Mouse (Mus musculus) midbrain, embryonic 14.5 days (tissue): ENCODE measurements around the gene Cryab. TPM values are rescaled to one million over a fixed set of nuclear protein-coding genes. Genes with fewer than 3 reads are reported as not detected.

Experiments
- ATAC-seq: fragments of 200-750 bp; cut with Nextera tagmentation; 2 replicates; pipeline ENCODE4 v1.8.0; 2017; ENCODE audit warnings: moderate number of reproducible peaks, moderate library complexity; ENCODE audit not compliant: low FRiP score, low TSS enrichment
- DNase-seq: peaks from one replicate; pipeline ENCODE4 v3.0.0-alpha.2; 2015
- H3K27ac ChIP-seq: fragments of 300-500 bp; sonication (generic); replicated peaks from 2 replicates; pipeline ENCODE4 v1.5.1; 2014; ENCODE audit warnings: mild to moderate bottlenecking, low read depth, low read length, moderate library complexity
- H3K27me3 ChIP-seq: fragments of 300-500 bp; sonication (generic); 2 replicates; pipeline ENCODE4 v1.6.1; 2014; ENCODE audit warnings: low read length, control low read depth, mixed read lengths; ENCODE audit not compliant: control insufficient read depth, insufficient read depth
- H3K36me3 ChIP-seq: fragments of 300-500 bp; sonication (generic); 2 replicates; pipeline ENCODE4 v1.6.1; 2014; ENCODE audit warnings: low read length, control low read depth; ENCODE audit not compliant: control insufficient read depth, insufficient read depth
- H3K4me1 ChIP-seq: fragments of 300-500 bp; sonication (generic); 2 replicates; pipeline ENCODE4 v1.6.1; 2014; ENCODE audit warnings: mild to moderate bottlenecking, antibody characterized with exemption, low read length, control low read depth; ENCODE audit not compliant: control insufficient read depth, insufficient read depth
- H3K4me2 ChIP-seq: fragments of 300-500 bp; sonication (generic); 2 replicates; pipeline ENCODE4 v1.6.1; 2014; ENCODE audit warnings: mild to moderate bottlenecking, low read length, moderate library complexity
- H3K4me3 ChIP-seq: fragments of 300-500 bp; sonication (generic); replicated peaks from 2 replicates; pipeline ENCODE4 v1.5.1; 2014; ENCODE audit warnings: low read depth, low read length
- H3K9ac ChIP-seq: fragments of 300-500 bp; sonication (generic); replicated peaks from 2 replicates; pipeline ENCODE4 v1.6.1; 2014; ENCODE audit warnings: mild to moderate bottlenecking, low read length, moderate library complexity
- H3K9me3 ChIP-seq: fragments of 300-500 bp; sonication (generic); 2 replicates; pipeline ENCODE4 v1.6.1; 2016; ENCODE audit warnings: low read length, control low read depth, mixed read lengths; ENCODE audit not compliant: control insufficient read depth
- WGBS: fragments of 180-500 bp; shearing (Covaris S2); extraction: QIAGEN DNeasy Blood & Tissue Kit; methylation state at CpG from one replicate; pipeline ENCODE4 v1.1.7; 2014; 5-methylcytosine and 5-hydroxymethylcytosine counted together
- polyA plus RNA-seq: library from polyadenylated mRNA; unstranded; fragments of >200 nt; fragmentation: Nextera tagmentation; extraction: Ambion mirVana; gene quantifications from 2 replicates; pipeline ENCODE4 v1.2.1, GENCODE M21; 2014

The Cryab gene
- polyA plus RNA-seq, 1 experiment from 2014 or later = 3.7 TPM

DNA sequence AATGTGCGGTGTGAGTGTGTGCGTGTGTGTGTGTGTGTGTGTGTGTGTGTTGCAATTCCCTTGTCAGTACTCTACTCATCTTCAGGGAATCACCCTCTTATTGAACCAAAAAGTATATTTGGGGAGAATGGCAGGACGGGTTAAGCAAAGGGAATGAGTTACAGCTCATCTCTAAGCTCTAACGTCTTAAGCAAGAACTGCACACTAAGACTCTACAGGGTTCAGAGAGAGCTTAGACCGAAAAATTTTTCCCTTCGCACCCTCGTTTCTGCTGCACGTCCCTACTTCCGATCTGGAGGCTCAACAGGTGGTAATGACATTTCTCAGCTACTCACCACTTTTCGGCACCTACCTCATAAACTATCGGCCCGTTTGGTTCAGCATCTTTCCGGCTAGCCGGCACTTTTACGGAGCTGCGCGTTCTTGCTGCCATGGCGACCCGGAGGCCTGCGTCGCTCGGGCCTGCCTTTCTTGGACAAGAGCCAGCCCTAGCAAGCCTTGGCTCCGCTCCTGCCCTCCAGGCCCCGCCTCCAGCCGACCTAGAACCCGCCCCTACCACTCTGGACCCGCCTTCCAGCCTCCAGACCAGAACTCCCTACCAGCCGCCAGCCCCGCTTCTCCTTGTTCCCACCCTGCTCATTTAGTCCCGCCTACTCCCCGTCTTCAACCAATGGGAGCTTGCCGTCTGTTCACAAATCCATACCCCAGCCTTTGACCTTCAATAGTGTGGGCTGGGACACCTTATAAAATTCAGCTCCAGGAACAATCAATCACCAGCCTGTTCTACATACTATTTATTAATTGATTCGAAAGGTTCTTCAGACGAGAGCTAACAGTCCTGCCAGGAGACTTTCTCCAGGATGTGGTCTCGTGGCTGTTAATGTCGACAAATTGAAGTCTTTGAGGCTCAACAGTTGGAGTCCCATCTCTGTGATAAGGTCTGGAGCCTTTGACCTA lies 11.9 kb upstream of the Cryab start, which contains the start of gene Dixdc1:
Dixdc1 (minus strand) TSS at position 604 of the 957 bp plus-strand sequence.
- H3K36me3 ChIP-seq = no peaks in the 10 kb centered on the region
- H3K4me2 ChIP-seq = peak within 1 kb of the TSS; percentile 50
- H3K9me3 ChIP-seq = no peaks in the 10 kb centered on the region
- no peak within 1 kb of the TSS for H3K27ac ChIP-seq
- H3K4me3 ChIP-seq = peak within 1 kb of the TSS; percentile 28
- no peak within 1 kb of the TSS for H3K9ac ChIP-seq
- H3K4me1 ChIP-seq = 0 out of 2 replicates have a peak, but pooled peaks cover 4% of the 10 kb centered on the region
- 13% methylated on average over 36 of the region's 36 CpGs for WGBS
- ATAC-seq (peak; percentile 93), DNase-seq (peak; percentile 90)
- H3K27me3 ChIP-seq = no peaks in the 10 kb centered on the region

DNA sequence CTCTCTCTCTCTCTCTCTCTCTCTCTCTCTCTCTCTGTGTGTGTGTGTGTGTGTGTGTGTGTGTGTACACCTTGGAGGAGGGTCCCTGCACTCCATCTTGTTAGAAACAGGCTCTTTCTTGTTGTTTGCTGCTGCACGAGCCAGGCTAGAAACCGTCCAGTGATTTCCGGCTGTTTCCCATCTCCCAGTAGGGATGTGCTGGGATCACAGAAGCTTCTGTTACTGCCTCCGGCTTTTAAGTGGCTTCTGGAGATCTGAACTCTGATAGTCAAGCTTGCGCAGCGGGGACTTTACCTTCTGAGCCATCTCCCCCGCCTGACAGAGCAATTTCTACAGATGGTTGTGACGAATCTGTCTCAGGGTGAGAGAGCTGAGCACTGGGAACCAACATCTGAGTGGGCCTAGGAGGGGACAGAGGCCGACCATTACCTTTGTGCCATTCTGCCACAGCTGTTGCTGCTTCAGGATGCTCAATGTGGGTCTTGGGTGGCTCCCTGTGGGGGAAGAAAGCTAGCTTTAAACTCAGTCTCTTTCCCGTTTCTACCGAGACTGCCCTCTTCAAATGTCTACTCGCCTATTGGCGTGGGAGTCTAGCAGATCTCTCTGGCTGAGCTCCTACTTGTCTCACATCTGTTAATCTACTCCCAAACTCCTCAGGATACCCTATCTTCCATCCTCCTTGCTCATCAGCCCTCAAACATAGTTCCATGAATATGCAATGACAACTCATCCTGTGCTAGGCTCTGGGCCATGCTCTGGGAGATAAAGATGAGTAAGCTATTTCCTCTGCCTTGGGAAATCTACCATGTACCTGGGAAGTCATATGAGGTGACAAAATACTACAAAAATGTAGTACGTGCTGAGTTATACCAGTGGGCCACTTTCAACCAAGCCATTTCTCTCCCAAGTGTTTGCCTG lies 10.0 kb upstream of the Cryab start:
- H3K4me2 ChIP-seq = no peak overlapping the region
- H3K9ac ChIP-seq = no peak overlapping the region
- 0 out of 2 replicates have a peak, but pooled peaks cover 7% of the 10 kb centered on the region for H3K4me1 ChIP-seq
- no peak for ATAC-seq
- no peak overlapping the region for H3K4me3 ChIP-seq
- DNase-seq = no peak
- no peaks in the 10 kb centered on the region for H3K36me3 ChIP-seq
- 89% methylated on average over 14 of the region's 14 CpGs for WGBS
- no peak overlapping the region for H3K27ac ChIP-seq
- peaks cover 3% of the 10 kb centered on the region; the same call in 1 of the 2 replicates for H3K27me3 ChIP-seq
- no peaks in the 10 kb centered on the region for H3K9me3 ChIP-seq

DNA sequence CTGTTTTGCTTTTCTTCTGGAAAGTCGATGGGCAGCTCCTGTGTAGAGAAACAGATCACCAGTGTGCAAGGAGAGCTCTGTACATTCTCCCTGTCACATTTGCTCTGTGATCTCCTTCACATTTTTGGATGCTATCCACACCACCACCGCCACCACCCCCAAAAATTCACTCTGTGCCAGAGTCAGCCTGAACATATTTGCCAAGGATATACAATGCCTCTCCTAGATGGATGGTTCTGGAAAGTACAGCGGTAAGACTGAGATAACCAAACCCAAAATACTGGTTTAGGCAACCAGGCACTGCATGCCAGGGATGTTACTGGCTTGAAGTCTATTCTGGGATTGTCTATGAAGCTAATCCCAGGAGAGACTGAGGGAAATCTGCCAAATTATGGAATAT lies 8.9 kb upstream of the Cryab start:
- no peak overlapping the region for H3K9ac ChIP-seq
- H3K27me3 ChIP-seq = peaks cover 3% of the 10 kb centered on the region; the same call in 1 of the 2 replicates
- H3K27ac ChIP-seq = no peak overlapping the region
- ATAC-seq = no peak
- no peaks in the 10 kb centered on the region for H3K9me3 ChIP-seq
- H3K4me2 ChIP-seq = no peak overlapping the region
- H3K4me3 ChIP-seq = no peak overlapping the region
- no peaks in the 10 kb centered on the region for H3K36me3 ChIP-seq
- 0 out of 2 replicates have a peak, but pooled peaks cover 13% of the 10 kb centered on the region for H3K4me1 ChIP-seq
- DNase-seq = no peak
- 85% methylated on average over 3 of the region's 3 CpGs for WGBS

DNA sequence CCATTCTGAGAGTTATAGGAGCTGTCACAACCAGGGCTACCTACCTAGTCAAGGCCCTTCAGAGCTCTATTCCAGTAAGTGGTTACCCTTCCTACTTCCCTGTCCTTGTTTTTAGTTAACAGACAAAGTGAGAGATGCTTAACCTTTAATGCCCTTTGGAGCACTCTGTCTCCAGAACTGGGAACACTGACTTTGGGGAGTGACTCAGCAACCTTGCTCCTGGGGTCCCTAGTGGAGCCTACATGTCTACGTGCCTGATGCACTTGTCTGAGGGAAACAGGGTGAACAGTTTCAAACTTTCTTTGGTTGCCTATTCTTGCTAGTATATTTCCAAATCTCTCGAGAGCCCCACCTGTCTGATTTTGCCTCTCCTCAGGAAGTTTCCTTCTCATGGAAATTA lies 8.4 kb upstream of the Cryab start:
- H3K4me2 ChIP-seq = no peak overlapping the region
- H3K27me3 ChIP-seq = peaks cover 3% of the 10 kb centered on the region; the same call in 1 of the 2 replicates
- no peak overlapping the region for H3K27ac ChIP-seq
- H3K36me3 ChIP-seq = no peaks in the 10 kb centered on the region
- ATAC-seq = no peak
- DNase-seq = no peak
- H3K4me3 ChIP-seq = no peak overlapping the region
- H3K9ac ChIP-seq = no peak overlapping the region
- 0 out of 2 replicates have a peak, but pooled peaks cover 13% of the 10 kb centered on the region for H3K4me1 ChIP-seq
- 72% methylated on average over 2 of the region's 2 CpGs for WGBS
- H3K9me3 ChIP-seq = no peaks in the 10 kb centered on the region

DNA sequence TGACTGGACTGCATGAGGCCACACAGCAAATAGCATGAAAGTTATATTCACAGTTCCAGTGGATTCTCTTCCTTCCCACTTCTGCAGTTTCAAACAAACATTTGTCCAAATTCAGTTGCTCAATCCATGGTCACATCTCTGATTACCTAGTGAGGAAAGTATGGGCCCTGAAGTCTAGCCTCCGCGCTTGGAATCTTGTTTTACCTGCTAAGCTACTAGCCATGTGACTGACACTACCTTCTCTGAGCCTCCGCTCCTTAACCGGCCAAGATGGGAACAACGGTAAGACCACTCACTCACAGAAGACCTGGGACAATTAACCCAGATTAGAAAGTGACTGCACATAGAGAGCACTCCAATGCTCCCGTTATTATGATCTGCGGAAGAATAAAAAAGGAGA lies 5.3 kb upstream of the Cryab start:
- 0 out of 2 replicates have a peak, but pooled peaks cover 8% of the 10 kb centered on the region for H3K4me1 ChIP-seq
- DNase-seq (no peak), ATAC-seq (no peak)
- 12% methylated on average over 7 of the region's 7 CpGs for WGBS
- no peak overlapping the region for H3K27ac ChIP-seq
- peak overlapping the region; percentile 30; the same call in 1 of the 2 replicates for H3K4me3 ChIP-seq
- H3K4me2 ChIP-seq = peak overlapping the region; percentile 59
- 0 out of 2 replicates have a peak overlapping the region, but pooled peaks have one; percentile 43 for H3K9ac ChIP-seq
- H3K36me3 ChIP-seq = no peaks in the 10 kb centered on the region
- H3K9me3 ChIP-seq = no peaks in the 10 kb centered on the region
- peaks cover 3% of the 10 kb centered on the region; the same call in 1 of the 2 replicates for H3K27me3 ChIP-seq

DNA sequence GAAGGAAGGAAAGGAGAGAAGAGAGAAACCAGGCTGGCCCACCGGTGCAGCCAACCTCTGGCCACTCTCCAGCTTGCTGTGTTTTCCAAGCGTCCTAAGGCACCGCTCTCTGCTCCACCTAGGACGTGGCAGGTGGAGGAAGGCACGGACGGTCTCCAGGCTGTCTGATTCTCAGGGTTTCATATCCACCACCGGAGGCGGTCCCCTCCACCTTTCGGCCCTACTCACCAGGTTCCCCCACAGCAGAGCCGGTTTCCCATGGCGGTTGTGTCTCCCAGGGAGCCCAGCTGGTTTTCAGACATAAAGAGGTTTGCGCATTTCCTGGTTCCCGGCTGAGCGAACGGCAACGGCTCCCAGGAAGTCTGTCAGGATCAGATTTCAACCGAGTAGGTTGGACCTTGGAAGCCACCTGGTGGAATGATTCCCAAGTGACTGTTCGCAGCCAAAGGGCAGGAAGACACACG lies 4.9 kb upstream of the Cryab start, which contains the start of gene 2310030G06Rik:
2310030G06Rik (minus strand) TSS at position 323 of the 464 bp plus-strand sequence.
- 1% methylated on average over 19 of the region's 19 CpGs for WGBS
- Histone ChIP-seq H3K9ac (peak within 1 kb of the TSS; percentile 43), H3K27me3 (peaks cover 3% of the 10 kb centered on the region; the same call in 1 of the 2 replicates), H3K4me1 (0 out of 2 replicates have a peak, but pooled peaks cover 8% of the 10 kb centered on the region), H3K9me3 (no peaks in the 10 kb centered on the region), H3K4me2 (peak within 1 kb of the TSS; percentile 59), H3K36me3 (no peaks in the 10 kb centered on the region), H3K27ac (no peak within 1 kb of the TSS), H3K4me3 (peak within 1 kb of the TSS; percentile 30)
- ATAC-seq (no peak), DNase-seq (peak; percentile 46)

DNA sequence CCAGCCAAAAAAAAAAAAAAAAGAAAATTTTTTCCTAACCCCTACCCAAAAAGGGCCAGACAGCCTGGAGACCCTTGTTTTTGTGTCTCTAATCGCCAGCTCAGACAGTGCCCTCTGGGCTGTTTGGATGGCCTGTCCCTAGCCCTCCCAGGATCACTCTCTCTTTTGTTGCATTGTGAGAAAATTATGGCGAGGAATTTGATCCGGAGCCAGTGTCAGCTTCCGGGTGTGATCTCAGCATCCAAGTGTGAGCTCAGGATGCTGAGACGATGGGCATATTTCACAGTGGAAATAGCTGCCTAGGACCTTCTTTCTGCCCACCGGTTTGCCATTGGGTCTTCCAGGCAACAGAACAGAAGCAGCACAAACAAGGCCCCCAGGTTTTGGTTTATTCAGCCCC lies 419 bp upstream of the Cryab start:
- no peaks in the 10 kb centered on the region for H3K36me3 ChIP-seq
- no peak overlapping the region for H3K9ac ChIP-seq
- H3K27ac ChIP-seq = no peak overlapping the region
- 0 out of 2 replicates have a peak, but pooled peaks cover 8% of the 10 kb centered on the region for H3K4me1 ChIP-seq
- ATAC-seq = no peak
- WGBS = 74% methylated on average over 6 of the region's 6 CpGs
- H3K27me3 ChIP-seq = no peaks in the 10 kb centered on the region
- no peaks in the 10 kb centered on the region for H3K9me3 ChIP-seq
- DNase-seq = no peak
- H3K4me3 ChIP-seq = no peak overlapping the region
- no peak overlapping the region for H3K4me2 ChIP-seq

DNA sequence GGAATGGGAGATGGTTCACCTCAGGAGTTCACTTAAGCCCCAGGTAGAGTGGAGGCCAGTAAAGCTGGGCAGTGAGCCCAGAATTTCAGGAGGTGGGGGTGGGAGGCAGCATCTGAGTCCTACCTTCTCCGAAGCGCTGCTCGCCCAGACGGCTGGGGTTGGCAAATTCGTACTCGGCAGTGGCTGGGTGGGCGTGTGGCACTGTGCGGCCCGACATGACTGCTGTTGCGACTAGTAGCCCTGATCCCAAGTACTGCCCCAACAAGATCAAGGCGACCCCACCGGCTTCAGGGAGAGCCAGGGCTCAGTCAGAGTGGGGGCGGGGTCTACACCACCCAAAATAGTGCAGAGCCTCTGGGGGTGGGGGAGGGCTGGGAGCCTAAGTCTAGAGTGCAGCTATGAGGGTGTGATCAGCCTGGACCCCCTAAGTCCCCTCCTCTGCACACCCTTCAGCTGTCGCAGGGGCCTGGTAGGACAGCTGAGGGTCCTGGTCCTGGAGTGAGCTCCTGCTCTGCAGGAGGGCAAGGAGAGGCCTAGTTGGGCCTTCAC lies 1.0 kb downstream of the Cryab start, which contains the start of gene Hspb2:
Hspb2 (minus strand) TSS at position 301 of the 549 bp plus-strand sequence.
- ATAC-seq (no peak), DNase-seq (no peak)
- no peaks in the 10 kb centered on the region for H3K9me3 ChIP-seq
- 78% methylated on average over 14 of the region's 14 CpGs for WGBS
- H3K27me3 ChIP-seq = no peaks in the 10 kb centered on the region
- H3K36me3 ChIP-seq = no peaks in the 10 kb centered on the region
- no peak within 1 kb of the TSS for H3K27ac ChIP-seq
- no peak within 1 kb of the TSS for H3K4me2 ChIP-seq
- no peak within 1 kb of the TSS for H3K4me3 ChIP-seq
- no peaks in the 10 kb centered on the region for H3K4me1 ChIP-seq
- no peak within 1 kb of the TSS for H3K9ac ChIP-seq
